Mouse (Mus musculus) neutrophil, adult 59 days (primary cell): ENCODE data around the gene Ocrl. TPM values are rescaled to one million over a fixed set of nuclear protein-coding genes. Genes with fewer than 3 reads are reported as not detected.

Experiments used
- total RNA-seq, 2 experiments: library from RNA; stranded (reverse); gene quantifications; 1 replicate in 1 of 2; 2 replicates in 1 of 2; pipeline ENCODE4 v1.2.4; 2023

Gene Ocrl
- total RNA-seq: 10 to 100 TPM; 13.7 to 13.8 TPM

GRCm38 (mm10) chrX:47912306-47912792 lies at the start of gene Ocrl:
TSS of gene Ocrl (plus strand) at chrX:47912387.

GRCm38 (mm10) chrX:47892431-47893024 lies 19.7 kb upstream of the Ocrl start, which contains the start of gene Smarca1:
TSS of gene Smarca1 (minus strand) at chrX:47892974.

Other genes starting within 250 kb of the Ocrl start
- not detected for gene Smarca1, start 19.4 kb upstream of the Ocrl start, total RNA-seq
- 1 to 10 TPM in 1 of 2 experiments, under 1 TPM in 1; 0.49 to 1.1 TPM for gene Apln, start 122.5 kb downstream of the Ocrl start, total RNA-seq
- gene Xpnpep2, start 196.3 kb downstream of the Ocrl start, total RNA-seq: not detected
- 100 to 1,000 TPM; 114 to 115 TPM for gene Sash3, start 234.0 kb downstream of the Ocrl start, total RNA-seq